Mouse (Mus musculus) hindbrain, embryonic 11.5 days (tissue): ENCODE measurements at regions not wholly inside any gene's neighbourhood (a gene's known extent, or its start where the extent isn't known, plus 50 kb on each side); places are given as distances from the start of the nearest gene placed in this dataset.
A peak's percentile ranks its signal among the peaks of the same experiment; 100 is the strongest.

ENCODE experiments used
- ATAC-seq: fragments of 200-750 bp; cut with Nextera tagmentation; 2 replicates; pipeline ENCODE4 v1.8.0; 2017; ENCODE audit warnings: mild to moderate bottlenecking, moderate TSS enrichment, moderate library complexity; ENCODE audit not compliant: low FRiP score
- DNase-seq: peaks from one replicate; pipeline ENCODE4 v3.0.0-alpha.2; 2015; ENCODE audit warnings: low spot score
- H3K27ac ChIP-seq: fragments of 300-500 bp; sonication (generic); 2 replicates; pipeline ENCODE4 v1.5.1; 2014; ENCODE audit warnings: mild to moderate bottlenecking, low read depth, low read length
- H3K27me3 ChIP-seq: fragments of 300-500 bp; sonication (generic); 2 replicates; pipeline ENCODE4 v1.6.1; 2014; ENCODE audit warnings: mild to moderate bottlenecking, low read length, moderate library complexity, mixed read lengths; ENCODE audit not compliant: control insufficient read depth, insufficient read depth
- H3K36me3 ChIP-seq: fragments of 300-500 bp; sonication (generic); 2 replicates; pipeline ENCODE4 v1.6.1; 2014; ENCODE audit warnings: mild to moderate bottlenecking, low read length, moderate library complexity, mixed read lengths; ENCODE audit not compliant: control insufficient read depth, insufficient read depth
- H3K4me1 ChIP-seq: fragments of 300-500 bp; sonication (generic); replicated peaks from 2 replicates; pipeline ENCODE4 v1.6.1; 2014; ENCODE audit warnings: low read length, mixed read lengths; ENCODE audit not compliant: control insufficient read depth, insufficient read depth
- H3K4me2 ChIP-seq: fragments of 300-500 bp; sonication (generic); replicated peaks from 2 replicates; pipeline ENCODE4 v1.6.1; 2014; ENCODE audit warnings: mild to moderate bottlenecking, low read depth, low read length
- H3K4me3 ChIP-seq: fragments of 300-500 bp; sonication (generic); 2 replicates; pipeline ENCODE4 v1.5.1; 2014; ENCODE audit warnings: low read depth, low read length
- H3K9ac ChIP-seq: fragments of 300-500 bp; sonication (generic); 2 replicates; pipeline ENCODE4 v1.6.1; 2014; ENCODE audit warnings: low read depth, low read length
- H3K9me3 ChIP-seq: fragments of 300-500 bp; sonication (generic); 2 replicates; pipeline ENCODE4 v1.6.1; 2016; ENCODE audit warnings: low read length; ENCODE audit not compliant: control insufficient read depth
- WGBS: fragments of 180-500 bp; shearing (Covaris S2); extraction: QIAGEN DNeasy Blood & Tissue Kit; methylation state at CpG from one replicate; pipeline ENCODE4 v1.1.7; 2014; 5-methylcytosine and 5-hydroxymethylcytosine counted together

GRCm38 (mm10) chr13:44421922-44422321 lies 307.4 kb upstream of the Jarid2 start:
- Histone ChIP-seq H3K4me1 (no peaks in the 10 kb centered on the region; the same call in 1 of the 2 replicates), H3K4me3 (no peak overlapping the region), H3K4me2 (no peak overlapping the region), H3K9ac (no peak overlapping the region), H3K27ac (no peak overlapping the region), H3K9me3 (no peaks in the 10 kb centered on the region), H3K36me3 (no peaks in the 10 kb centered on the region), H3K27me3 (no peaks in the 10 kb centered on the region)
- 69% methylated on average over 5 of the region's 5 CpGs for WGBS
- ATAC-seq (no peak), DNase-seq (no peak)

GRCm38 (mm10) chr13:44430492-44430891 lies 298.8 kb upstream of the Jarid2 start:
- 84% methylated on average over 8 of the region's 8 CpGs for WGBS

GRCm38 (mm10) chr13:44437709-44438108 lies 291.6 kb upstream of the Jarid2 start:
- Histone ChIP-seq H3K27me3 (no peaks in the 10 kb centered on the region), H3K9me3 (no peaks in the 10 kb centered on the region), H3K36me3 (no peaks in the 10 kb centered on the region), H3K9ac (no peak overlapping the region), H3K4me1 (no peaks in the 10 kb centered on the region), H3K4me2 (no peak overlapping the region), H3K4me3 (no peak overlapping the region), H3K27ac (no peak overlapping the region)
- no peak for ATAC-seq
- WGBS, result 97% methylated on average over 1 of the region's 1 CpGs
- DNase-seq, result no peak

More at GRCm38 (mm10) chr13:44430492-44430891, 298.8 kb upstream of the Jarid2 start:
- Histone ChIP-seq H3K27ac (no peak overlapping the region), H3K9ac (no peak overlapping the region), H3K4me1 (no peaks in the 10 kb centered on the region), H3K4me2 (no peak overlapping the region), H3K9me3 (no peaks in the 10 kb centered on the region), H3K4me3 (no peak overlapping the region), H3K27me3 (no peaks in the 10 kb centered on the region), H3K36me3 (no peaks in the 10 kb centered on the region)
- ATAC-seq (no peak), DNase-seq (no peak)

- H3K9me3 ChIP-seq, result no peaks in the 10 kb centered on the region
- H3K9ac ChIP-seq, result no peak overlapping the region
- H3K4me1 ChIP-seq, result no peaks in the 10 kb centered on the region
- no peak overlapping the region for H3K27ac ChIP-seq
- H3K4me3 ChIP-seq, result no peak overlapping the region
- H3K27me3 ChIP-seq, result no peaks in the 10 kb centered on the region
- DNase-seq (no peak), ATAC-seq (no peak)
- no peaks in the 10 kb centered on the region for H3K36me3 ChIP-seq
- no peak overlapping the region for H3K4me2 ChIP-seq
- WGBS, result 89% methylated on average over 3 of the region's 3 CpGs
Observed at GRCm38 (mm10) chr13:44441061-44441460, 288.2 kb upstream of the Jarid2 start.

GRCm38 (mm10) chr13:44449216-44449830 lies 280.0 kb upstream of the Jarid2 start:
- 72% methylated on average over 1 of the region's 1 CpGs for WGBS
- H3K36me3 ChIP-seq, result no peaks in the 10 kb centered on the region
- ATAC-seq (no peak), DNase-seq (no peak)
- H3K4me2 ChIP-seq, result no peak overlapping the region
- H3K4me1 ChIP-seq, result peaks cover 2% of the 10 kb centered on the region; the same call in 1 of the 2 replicates
- H3K27ac ChIP-seq, result no peak overlapping the region
- no peaks in the 10 kb centered on the region for H3K9me3 ChIP-seq
- H3K4me3 ChIP-seq, result no peak overlapping the region
- no peak overlapping the region for H3K9ac ChIP-seq
- no peaks in the 10 kb centered on the region for H3K27me3 ChIP-seq

GRCm38 (mm10) chr13:44451224-44451623 lies 278.1 kb upstream of the Jarid2 start:
- DNase-seq (no peak), ATAC-seq (no peak)
- Histone ChIP-seq H3K4me3 (no peak overlapping the region), H3K36me3 (no peaks in the 10 kb centered on the region), H3K9me3 (no peaks in the 10 kb centered on the region), H3K4me2 (no peak overlapping the region), H3K27ac (no peak overlapping the region), H3K9ac (no peak overlapping the region), H3K27me3 (no peaks in the 10 kb centered on the region), H3K4me1 (peaks cover 2% of the 10 kb centered on the region; the same call in 1 of the 2 replicates)
- 93% methylated on average over 5 of the region's 5 CpGs for WGBS

GRCm38 (mm10) chr13:44453131-44453530 lies 276.1 kb upstream of the Jarid2 start:
- Histone ChIP-seq H3K4me2 (no peak overlapping the region), H3K4me1 (peaks cover 2% of the 10 kb centered on the region; the same call in 1 of the 2 replicates), H3K9me3 (no peaks in the 10 kb centered on the region), H3K27me3 (no peaks in the 10 kb centered on the region), H3K4me3 (no peak overlapping the region), H3K9ac (no peak overlapping the region), H3K27ac (0 out of 2 replicates have a peak overlapping the region, but pooled peaks have one; percentile 7), H3K36me3 (no peaks in the 10 kb centered on the region)
- WGBS, result 82% methylated on average over 7 of the region's 7 CpGs
- ATAC-seq (no peak), DNase-seq (no peak)

- DNase-seq (peak; percentile 34), ATAC-seq (no peak)
- Histone ChIP-seq H3K27me3 (no peaks in the 10 kb centered on the region), H3K9me3 (no peaks in the 10 kb centered on the region), H3K4me1 (peaks cover 2% of the 10 kb centered on the region; the same call in 1 of the 2 replicates), H3K27ac (no peak overlapping the region), H3K4me3 (no peak overlapping the region), H3K9ac (no peak overlapping the region), H3K4me2 (no peak overlapping the region), H3K36me3 (no peaks in the 10 kb centered on the region)
- 57% methylated on average over 9 of the region's 9 CpGs for WGBS
Observed at GRCm38 (mm10) chr13:44454136-44454535, 275.1 kb upstream of the Jarid2 start.

- ATAC-seq, result no peak
- 58% methylated on average over 5 of the region's 5 CpGs for WGBS
Observed at GRCm38 (mm10) chr13:44455193-44455592, 274.1 kb upstream of the Jarid2 start.

More at GRCm38 (mm10) chr13:44455193-44455592, 274.1 kb upstream of the Jarid2 start:
- H3K36me3 ChIP-seq, result no peaks in the 10 kb centered on the region
- H3K4me2 ChIP-seq, result no peak overlapping the region
- DNase-seq, result no peak
- H3K9ac ChIP-seq, result no peak overlapping the region
- no peaks in the 10 kb centered on the region for H3K9me3 ChIP-seq
- no peak overlapping the region for H3K27ac ChIP-seq
- H3K27me3 ChIP-seq, result no peaks in the 10 kb centered on the region
- no peak overlapping the region for H3K4me3 ChIP-seq
- H3K4me1 ChIP-seq, result peaks cover 2% of the 10 kb centered on the region; the same call in 1 of the 2 replicates
